Mouse (Mus musculus) CH12.LX (cell line): Measurements from ENCODE around the gene Ctso. TPM values are rescaled to one million over a fixed set of nuclear protein-coding genes. Genes with fewer than 3 reads are reported as not detected.

Experiments used
- DNase-seq: peaks from one replicate; pipeline ENCODE4 v3.0.0-alpha.2; 2013; ENCODE audit errors: extremely low read depth
- H3K27ac ChIP-seq: 2 replicates; pipeline ENCODE4 v1.5.1; 2012; ENCODE audit warnings: low read depth, mild to moderate bottlenecking, control low read depth, moderate library complexity; ENCODE audit not compliant: insufficient read depth
- H3K27me3 ChIP-seq: replicated peaks from 2 replicates; pipeline ENCODE3; 2012; ENCODE audit warnings: inconsistent platforms
- H3K36me3 ChIP-seq, 2 experiments: replicated peaks in 1 of 2; 2 replicates each; pipeline versions ENCODE3 to v1.6.1; 2012; ENCODE audit warnings: inconsistent platforms in 1 of 2, low read length in 1 of 2, mild to moderate bottlenecking in 1 of 2, mixed read lengths in 1 of 2, moderate library complexity in 1 of 2; ENCODE audit not compliant: control insufficient read depth in 1 of 2, insufficient read depth in 1 of 2
- H3K4me1 ChIP-seq, 2 experiments: 2 replicates each; pipeline ENCODE4 v1.6.1; 2012; ENCODE audit warnings: inconsistent platforms in 1 of 2, moderate library complexity in 1 of 2; ENCODE audit not compliant: insufficient read depth in 2 of 2, control insufficient read depth in 1 of 2
- H3K4me2 ChIP-seq: 2 replicates; pipeline ENCODE4 v1.6.1; 2012; ENCODE audit warnings: low read depth, mild to moderate bottlenecking, control low read depth; ENCODE audit not compliant: poor library complexity, insufficient read depth, severe bottlenecking
- H3K4me3 ChIP-seq, 3 experiments: fragments of 150-350 bp in 1 of 3; sonication (generic) in 1 of 3; replicated peaks in 1 of 3; 2 replicates each; pipeline versions ENCODE3 to v1.5.1; 2011 to 2012; ENCODE audit warnings: low read depth in 2 of 3, low read length in 2 of 3, mild to moderate bottlenecking in 2 of 3, moderate library complexity in 2 of 3, control low read depth in 1 of 3, improper control_type of control experiment in 1 of 3, inconsistent platforms in 1 of 3, mixed read lengths in 1 of 3; ENCODE audit not compliant: poor library complexity in 1 of 3
- H3K79me2 ChIP-seq: replicated peaks from 2 replicates; pipeline ENCODE4 v1.6.1; 2012; ENCODE audit warnings: mild to moderate bottlenecking, moderate library complexity; ENCODE audit not compliant: control insufficient read depth, poor library complexity, insufficient read depth, severe bottlenecking; ENCODE audit errors: extremely low read depth
- H3K9ac ChIP-seq: 2 replicates; pipeline ENCODE4 v1.6.1; 2012; ENCODE audit warnings: low read depth, mild to moderate bottlenecking, control low read depth, moderate library complexity; ENCODE audit not compliant: insufficient read depth
- H3K9me3 ChIP-seq: replicated peaks from 2 replicates; pipeline ENCODE3; 2012; ENCODE audit warnings: low read length, inconsistent platforms, mixed read lengths
- CTCF ChIP-seq, 2 experiments: IDR thresholded peaks in 1 of 2; conservative IDR thresholded peaks in 1 of 2; 2 replicates each; pipeline ENCODE4 v1.5.1; 2011 to 2012; ENCODE audit warnings: low read depth in 2 of 2, low read length in 2 of 2, improper control_type of control experiment in 1 of 2, inconsistent platforms in 1 of 2, mild to moderate bottlenecking in 1 of 2, moderate library complexity in 1 of 2
- ELF1 ChIP-seq: IDR thresholded peaks from 2 replicates; pipeline ENCODE4 v1.6.1; 2014; ENCODE audit warnings: low read depth, mild to moderate bottlenecking, inconsistent platforms, low read length, improper control_type of control experiment
- IRF4 ChIP-seq: IDR thresholded peaks from 2 replicates; pipeline ENCODE4 v1.6.1; 2014; ENCODE audit warnings: low read depth, mild to moderate bottlenecking, inconsistent platforms, low read length, improper control_type of control experiment
- JUND ChIP-seq: conservative IDR thresholded peaks from 2 replicates; pipeline ENCODE4 v1.6.1; 2011; ENCODE audit warnings: low read depth, low read length, improper control_type of control experiment
- KAT2A ChIP-seq: IDR thresholded peaks from 2 replicates; pipeline ENCODE4 v1.6.1; 2012; ENCODE audit warnings: low read length, improper control_type of control experiment, inconsistent platforms; ENCODE audit not compliant: insufficient replicate concordance
- MAZ ChIP-seq: IDR thresholded peaks from 2 replicates; pipeline ENCODE4 v1.6.1; 2012; ENCODE audit warnings: low read depth, mild to moderate bottlenecking, inconsistent platforms, low read length, improper control_type of control experiment, moderate library complexity
- MEF2A ChIP-seq: IDR thresholded peaks from 2 replicates; pipeline ENCODE4 v1.6.1; 2014; ENCODE audit warnings: low read depth, mild to moderate bottlenecking, inconsistent platforms, low read length, improper control_type of control experiment, borderline replicate concordance
- MYC ChIP-seq: IDR thresholded peaks from 2 replicates; pipeline ENCODE4 v1.6.1; 2011; ENCODE audit warnings: low read depth, mild to moderate bottlenecking, improper control_type of control experiment, low read length
- NELFE ChIP-seq: IDR thresholded peaks from 2 replicates; pipeline ENCODE4 v1.6.1; 2011; ENCODE audit warnings: low read depth, low read length, improper control_type of control experiment
- NRF1 ChIP-seq: IDR thresholded peaks from 2 replicates; pipeline ENCODE4 v1.6.1; 2014; ENCODE audit warnings: low read depth, mild to moderate bottlenecking, inconsistent platforms, low read length, improper control_type of control experiment, moderate library complexity
- PAX5 ChIP-seq: IDR thresholded peaks from 2 replicates; pipeline ENCODE4 v1.6.1; 2012; ENCODE audit warnings: low read length, inconsistent platforms, mixed read lengths
- TCF12 ChIP-seq: IDR thresholded peaks from 2 replicates; pipeline ENCODE4 v1.6.1; 2014; ENCODE audit warnings: low read depth, mild to moderate bottlenecking, inconsistent platforms, low read length, improper control_type of control experiment
- UBTF ChIP-seq: IDR thresholded peaks from 2 replicates; pipeline ENCODE4 v1.6.1; 2012; ENCODE audit warnings: low read depth, mild to moderate bottlenecking, inconsistent platforms, low read length, improper control_type of control experiment, moderate library complexity
- USF2 ChIP-seq: conservative IDR thresholded peaks from 2 replicates; pipeline ENCODE4 v1.6.1; 2011; ENCODE audit warnings: low read depth, low read length, improper control_type of control experiment
- ZKSCAN1 ChIP-seq: IDR thresholded peaks from 2 replicates; pipeline ENCODE4 v1.6.1; 2012; ENCODE audit warnings: low read depth, inconsistent platforms, low read length, improper control_type of control experiment, borderline replicate concordance
- ZMIZ1 ChIP-seq: IDR thresholded peaks from 2 replicates; pipeline ENCODE4 v1.6.1; 2012; ENCODE audit warnings: low read depth, mild to moderate bottlenecking, inconsistent platforms, low read length, improper control_type of control experiment
- ZNF384 ChIP-seq: IDR thresholded peaks from 2 replicates; pipeline ENCODE4 v1.6.1; 2012; ENCODE audit warnings: low read depth, low read length, improper control_type of control experiment, inconsistent platforms
- dilution Hi-C: fragments of 300-500 bp; cut with MboI; formaldehyde crosslinking; loops from 2 replicates; pipeline ENCODE4 v1.14.3; 2020; ENCODE audit warnings: low sequenced_read_pairs; ENCODE audit not compliant: extremely low pct_unique_long_range_greater_than_20kb, extremely low pct_ligation_motif_present
- in situ Hi-C: fragments of 300-500 bp; cut with MboI; formaldehyde crosslinking; loops from 3 replicates; pipeline ENCODE4 v1.14.3; 2019; ENCODE audit warnings: low sequenced_read_pairs, low pct_ligation_motif_present, low pct_unique_long_range_greater_than_20kb, mixed read lengths
- polyA plus RNA-seq: library from polyadenylated mRNA; unstranded; fragments of >175 nt; gene quantifications from 2 replicates; pipeline ENCODE4 v1.2.1, GENCODE M21; 2012; ENCODE audit warnings: low read depth; ENCODE audit not compliant: insufficient read length
- total RNA-seq, 2 experiments: library from RNA; depleted of rRNA; stranded (reverse); fragments of 300-350 nt in 1 of 2; fragments of >200 nt in 1 of 2; gene quantifications; 2 replicates each; pipeline ENCODE4 v1.2.3; 2012 to 2014

Gene Ctso
- total and polyA plus RNA-seq, 3 experiments: 21.1 to 41.7 (median 39.2) TPM

DNA sequence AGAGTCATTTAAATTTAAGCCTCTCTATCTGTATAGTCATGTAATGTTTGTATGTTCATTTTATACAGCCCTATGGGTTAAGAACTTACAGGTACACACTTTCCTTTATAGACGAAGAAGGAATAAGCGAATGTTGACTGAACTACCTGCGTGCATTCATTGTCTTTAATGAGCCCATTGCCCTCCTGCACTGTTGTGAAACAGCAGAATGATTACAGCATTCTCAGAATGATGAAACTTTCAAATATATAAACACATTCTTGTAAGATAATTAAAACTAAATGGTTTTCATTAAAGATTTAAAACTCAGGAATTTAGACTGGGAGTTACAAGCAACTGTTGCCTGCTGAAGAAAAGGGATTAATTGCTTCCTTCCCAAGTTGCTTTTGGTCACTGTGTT lies 55.2 kb downstream of the Ctso start:
- H3K79me2 ChIP-seq: no peaks in the 10 kb centered on the region
- H3K9ac ChIP-seq: no peak overlapping the region
- dilution Hi-C loops: no loop called here
- peaks cover 0 to 20% of the 10 kb centered on the region in 2 experiments; a peak in 2 of 4 replicates for H3K4me1 ChIP-seq
- TF ChIP-seq MAZ (no peak), USF2 (no peak), ZMIZ1 (no peak), NELFE (no peak), TCF12 (no peak), MEF2A (no peak)
- no peak overlapping the region for H3K27ac ChIP-seq
- in situ Hi-C loops: no loop called here
- H3K4me2 ChIP-seq: no peak overlapping the region
- peaks cover 3% of the 10 kb centered on the region for H3K9me3 ChIP-seq
- H3K36me3 ChIP-seq: no peaks in the 10 kb centered on the region
- no peak for DNase-seq
- no peak overlapping the region for H3K4me3 ChIP-seq
- H3K27me3 ChIP-seq: no peaks in the 10 kb centered on the region

GRCm38 (mm10) chr3:81989692-81990141 lies 57.3 kb downstream of the Ctso start:
- no peak for DNase-seq
- Histone ChIP-seq H3K9ac (no peak overlapping the region), H3K9me3 (peaks cover 3% of the 10 kb centered on the region), H3K36me3 (no peaks in the 10 kb centered on the region), H3K27ac (no peak overlapping the region), H3K4me1 (peaks cover 0 to 8% of the 10 kb centered on the region in 2 experiments; a peak in 2 of 4 replicates), H3K4me2 (no peak overlapping the region), H3K79me2 (no peaks in the 10 kb centered on the region), H3K4me3 (no peak overlapping the region), H3K27me3 (no peaks in the 10 kb centered on the region)
- no peak for TF ChIP-seq CTCF (conservative IDR thresholded peaks at IDR 0.05 in 1 of 2, IDR thresholded peaks at IDR 0.05 in 1 of 2; ENCODE audit: low read depth in 2 of 2, low read length in 2 of 2)
- TF ChIP-seq PAX5: no peak
- TF ChIP-seq NRF1: no peak
- TF ChIP-seq TCF12: no peak
- no peak for TF ChIP-seq ELF1
- no peak for TF ChIP-seq IRF4
- TF ChIP-seq ZNF384: no peak
- no peak for TF ChIP-seq KAT2A
- TF ChIP-seq JUND: no peak
- no peak for TF ChIP-seq ZKSCAN1
- no peak for TF ChIP-seq MYC
- no peak for TF ChIP-seq UBTF
- TF ChIP-seq USF2: no peak
- in situ Hi-C loops: no loop called here
- dilution Hi-C loops: no loop called here
